Comparison of ENCODE assay signal across 28 mouse cellular contexts in genomic region chrX:38816841-38817240, GRCm38 (mm10). TPM values are rescaled to one million over a fixed set of nuclear protein-coding genes. Genes with fewer than 3 reads are reported as not detected.
A peak's percentile ranks its signal among the peaks of the same experiment; 100 is the strongest.
DNase-seq lines count a peak whose midpoint lies in the region; TF ChIP-seq lines count a peak whose summit lies in the region.
"Had no signal": no experiment of that assay in that cellular context is flagged by ENCODE, and none has a peak within 500 bp of the region (broad histone marks: within the 10 kb centered on the region; RNA-seq: fewer than 3 reads in every experiment).

No protein-coding gene starts in this region.

- peak; percentile 4 for DNase-seq in kidney, postnatal 10 days
- DNase-seq in kidney, adult 18-20 months = no peak
- peak; percentile 1 for DNase-seq in lung, postnatal 10 days
- no peak for DNase-seq in lung, adult 2 months
- DNase-seq in NIH3T3 (ENCODE audit: low read depth) = peak; percentile 1
- DNase-seq in spleen, postnatal 36 days (ENCODE audit: low spot score in 2 of 2) = no peak
- DNase-seq in B cell, adult 2 months = no peak
- DNase-seq: adrenal gland, adult 2 months; cerebellum, adult 18-20 months; cerebellum, postnatal 25 days; gastrocnemius, postnatal 36 days; heart, adult 2 months; kidney, adult 8-10 months; kidney, postnatal 4 days; liver; right cerebral cortex, postnatal 25 days; thymus, postnatal 25 days had no signal

- 52% methylated on average over 3 of the region's 3 CpGs for WGBS in lung, adult 2 months

- no peaks in the 10 kb centered on the region for H3K4me1 ChIP-seq in lung, adult 2 months (ENCODE audit: control insufficient read depth, insufficient read depth, low read length)
- H3K4me1 ChIP-seq: forebrain, embryonic 10.5 days; hindbrain, embryonic 12.5 days; limb, embryonic 10.5 days; liver, embryonic 15.5 days; megakaryocyte, embryonic 14.5 days; midbrain, embryonic 13.5 days; neural tube, embryonic 12.5 days had no signal

- H3K4me3 ChIP-seq in lung, adult 2 months (replicated peaks; ENCODE audit: extremely low read depth, low read depth, low read length) = no peak overlapping the region
- H3K4me3 ChIP-seq: forebrain, embryonic 10.5 days; heart, adult 2 months; hindbrain, embryonic 12.5 days; limb, embryonic 10.5 days; liver, embryonic 15.5 days; megakaryocyte, embryonic 14.5 days; midbrain, embryonic 13.5 days; neural tube, embryonic 12.5 days had no signal

- no peak for TF ChIP-seq POLR2A in lung, adult 2 months (IDR thresholded peaks at IDR 0.05; ENCODE audit: borderline replicate concordance, extremely low read depth, low read depth, low read length)

- TF ChIP-seq CTCF in lung, adult 2 months (IDR thresholded peaks at IDR 0.05; ENCODE audit: insufficient read depth, low read length) = no peak

RNA-seq across cellular contexts. Expression of gene 6030498E09Rik, which starts 44.4 kb away (rescaled TPM):
- polyA plus RNA-seq in lung, adult 2 months (2012; rRNA removed) = not detected in 2 replicates
- polyA plus RNA-seq: adrenal gland, adult 2 months; forebrain, embryonic 10.5 days; heart, adult 2 months; hindbrain, embryonic 12.5 days; inflammation-experienced regulatory T-cells, adult 6 months; limb, embryonic 10.5 days; liver, embryonic 15.5 days; neural tube, embryonic 12.5 days; Patski; spleen, adult 2 months; stomach, embryonic 14.5 days had no signal

Comparison
In these comparisons a context has a peak if more than half of its experiments do, and no peak if none do; other contexts are left out.
1. DNase-seq: peak in kidney, postnatal 10 days (single experiment), lung, postnatal 10 days (single experiment) and NIH3T3 (single experiment); none in kidney, adult 18-20 months (single experiment), lung, adult 2 months (single experiment), spleen, postnatal 36 days (0 of 2) and B cell, adult 2 months (0 of 2).